Mouse (Mus musculus): ENCODE results near the gene Rhot2. TPM values are rescaled to one million over a fixed set of nuclear protein-coding genes. Genes with fewer than 3 reads are reported as not detected.

Rhot2 gene
- total RNA-seq, 1 experiment from 2014 or later, result 95.9 TPM

DNA sequence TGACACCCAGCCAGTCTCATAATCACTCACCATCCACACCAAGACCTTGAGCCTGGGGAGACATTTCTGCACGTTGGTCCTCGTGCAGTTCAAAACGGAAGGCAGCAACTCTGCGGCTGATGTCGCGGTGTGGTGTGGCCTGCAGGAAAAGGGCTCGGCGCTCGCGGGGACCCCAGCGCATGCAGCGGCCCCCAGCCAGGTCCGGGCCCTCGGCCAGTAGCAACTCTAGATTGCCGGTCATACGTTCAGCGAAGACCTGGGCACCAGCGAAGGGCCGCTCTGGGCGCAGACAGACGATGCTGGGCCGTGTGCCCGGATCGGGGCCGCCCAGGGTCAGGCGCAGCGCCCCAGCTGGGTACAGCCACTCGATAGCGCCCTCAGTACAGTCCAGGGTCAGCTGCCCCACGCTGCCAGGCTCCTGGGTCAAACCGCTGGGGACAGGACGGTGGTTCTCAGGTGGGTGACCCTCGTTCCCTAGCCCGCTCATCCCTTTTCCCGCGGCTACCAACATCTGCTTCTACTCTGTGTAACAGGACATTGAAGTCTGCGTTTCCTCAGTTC is 48.4 kb downstream of the Rhot2 start:
- DNase-seq, result peak; percentile 51

DNA sequence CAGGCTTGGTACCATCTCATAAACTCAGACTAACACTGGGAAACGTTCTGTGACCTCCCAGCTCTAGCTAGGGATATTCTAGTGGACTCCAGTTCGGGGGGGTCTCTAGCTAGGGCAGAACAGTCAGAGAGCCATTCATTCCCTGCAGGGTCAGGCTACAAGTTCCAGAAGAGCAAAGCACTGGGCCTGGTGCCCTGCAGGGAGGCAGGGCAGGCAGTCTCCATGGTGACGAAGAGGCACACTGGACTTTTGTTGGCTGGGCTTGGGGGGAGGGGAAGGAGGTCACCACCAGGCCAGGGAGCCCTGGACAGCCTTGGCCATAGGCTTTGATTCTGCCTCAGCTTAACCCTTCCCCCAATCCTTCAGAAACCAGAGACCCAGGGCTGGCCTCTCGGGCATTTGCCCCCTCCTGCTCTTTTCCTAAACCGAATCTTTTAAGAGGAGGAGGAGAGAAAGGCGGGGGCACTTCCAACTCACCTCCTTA is 49.0 kb downstream of the Rhot2 start, which contains the start of gene AC134908.4:
AC134908.4 (minus strand) TSS at position 51 of the 484 bp plus-strand sequence.
- peak; percentile 70 for DNase-seq

DNA sequence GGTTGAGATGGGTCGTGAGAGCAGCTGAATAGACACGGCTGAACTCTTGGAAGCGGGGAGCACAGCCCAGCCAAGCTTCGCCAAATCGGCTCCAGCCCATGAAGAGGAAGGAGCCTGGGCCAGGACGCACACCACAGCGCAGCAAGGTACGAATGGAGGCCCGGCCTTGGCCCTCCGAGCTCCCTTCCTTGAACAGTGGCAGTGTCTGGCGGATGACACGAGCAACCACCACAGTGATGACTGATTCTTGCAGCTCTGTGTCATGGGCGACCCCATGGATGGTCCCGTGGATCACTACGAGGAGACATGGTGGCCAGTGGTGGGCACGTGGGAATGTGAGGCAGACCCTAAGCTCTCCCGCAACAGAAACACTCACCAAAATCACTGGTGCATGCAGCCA is 49.7 kb downstream of the Rhot2 start:
- DNase-seq, result no peak

DNA sequence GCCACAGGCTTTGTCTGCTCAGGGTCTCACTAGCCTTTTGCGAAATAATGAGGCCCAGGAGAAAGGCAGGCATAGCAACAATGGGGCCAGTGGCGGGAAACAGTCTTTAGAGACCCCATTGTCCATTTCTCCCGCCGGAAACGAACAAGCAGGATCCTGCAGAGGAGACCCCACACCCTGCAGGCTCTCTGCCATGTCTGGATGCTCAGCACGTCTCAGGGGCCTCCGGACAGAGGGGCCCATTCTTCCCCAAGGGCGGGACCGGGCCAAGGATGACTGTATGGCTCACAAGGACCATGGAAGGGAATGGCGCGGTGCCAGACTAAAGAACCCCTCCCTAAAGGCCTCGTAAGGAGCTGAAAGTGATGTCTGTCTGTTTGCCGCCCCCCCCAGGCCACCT is 50.5 kb downstream of the Rhot2 start:
- no peak for DNase-seq

DNA sequence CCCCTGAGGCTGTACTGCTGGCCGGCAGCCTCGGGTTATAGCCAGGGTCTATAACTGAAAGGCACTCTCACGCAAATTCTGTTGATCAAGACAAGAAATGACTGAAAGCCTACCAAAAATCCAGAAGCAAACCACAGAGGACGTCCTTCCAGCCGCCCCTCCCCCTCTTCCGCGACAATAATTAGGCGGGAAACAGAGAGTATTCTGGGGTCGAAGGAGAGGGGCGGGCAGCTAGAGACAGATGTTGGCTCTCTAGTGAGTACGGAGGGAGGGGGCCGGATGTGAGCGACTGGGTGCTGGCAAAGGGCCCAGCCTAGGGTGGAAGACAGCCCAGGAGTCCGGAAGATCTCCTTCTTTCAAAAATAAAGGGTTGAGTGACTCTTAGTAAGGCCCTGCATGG is 52.0 kb downstream of the Rhot2 start, which contains the start of gene Fam173a:
Fam173a (minus strand) TSS at position 287 of the 400 bp plus-strand sequence.
- peak; percentile 91 for DNase-seq

DNA sequence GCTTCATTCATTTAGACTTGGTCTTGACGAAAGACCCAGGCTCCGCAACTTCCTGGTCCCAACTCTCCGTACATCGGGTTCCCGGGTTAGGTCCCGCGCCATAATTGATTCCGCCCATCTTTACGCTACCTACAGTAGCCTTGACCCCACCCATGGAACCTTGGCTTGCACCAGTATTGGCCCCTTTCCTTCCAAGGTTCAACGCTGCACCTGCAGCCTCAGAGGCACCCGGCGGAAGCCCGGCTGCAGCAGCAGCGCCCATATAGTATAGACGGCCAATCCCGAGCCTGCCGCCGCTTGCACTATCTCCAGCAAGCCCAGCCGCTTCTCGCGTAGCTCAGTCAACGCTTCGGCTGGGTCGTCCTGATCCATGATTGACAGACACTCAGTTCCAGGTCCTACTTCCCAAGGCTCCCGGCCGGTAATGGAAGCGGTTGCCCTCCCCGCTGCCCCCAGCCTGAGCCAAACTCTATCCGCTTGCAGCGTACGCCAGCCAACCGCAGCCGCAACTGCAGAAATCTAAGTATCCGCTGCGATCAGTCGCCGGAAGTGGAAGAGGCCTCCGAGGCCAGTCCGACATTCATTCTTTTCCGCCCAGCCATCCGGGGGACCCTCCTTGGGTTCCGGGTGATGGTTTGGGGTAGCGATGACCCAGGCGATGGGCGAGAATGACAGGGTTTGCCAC is 52.7 kb downstream of the Rhot2 start:
- peak; percentile 93 for DNase-seq

DNA sequence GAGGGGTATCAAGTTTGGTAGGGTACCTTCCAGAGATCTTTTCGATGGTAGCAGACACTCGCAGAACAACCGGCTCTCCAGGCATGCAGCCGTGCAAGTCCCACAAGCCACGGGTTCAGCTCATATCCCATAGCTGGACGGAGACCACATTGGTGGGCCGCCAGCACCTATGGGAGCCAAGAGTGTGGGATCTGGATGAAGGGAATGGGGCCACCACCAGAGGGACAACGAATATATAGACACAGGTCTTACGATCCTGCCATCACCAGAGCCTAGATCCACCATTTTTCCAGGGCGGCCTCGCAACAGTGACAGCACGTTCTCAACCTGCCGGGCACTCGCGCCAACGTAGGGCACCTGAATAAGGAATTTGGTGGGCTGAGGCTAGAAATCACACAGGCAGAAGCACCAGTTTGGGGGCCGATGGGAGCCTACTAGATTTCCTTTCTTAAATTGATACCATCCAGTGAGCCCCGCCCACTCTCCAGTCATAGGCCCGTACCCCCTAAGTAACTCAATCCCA is 53.3 kb downstream of the Rhot2 start:
- no peak for DNase-seq

Small RNA genes within 50 kb of the gene (microRNA-seq; reads per million reads assigned to microRNA genes)
- gene Mir3082, result 2.1 to 2.3 reads per million in 2 experiments

Other genes starting within 250 kb of the Rhot2 start
- gene Gng13, start 127.7 kb downstream of the Rhot2 start, total RNA-seq (2021), result not detected in 2 replicates
- 4.4 and 5.0 TPM in 2 replicates for gene Chtf18, start 117.4 kb downstream of the Rhot2 start, total RNA-seq (2021)
- gene Rpusd1, start 117.2 kb downstream of the Rhot2 start, total RNA-seq (2021), result 9.9 and 10.7 TPM in 2 replicates
- not detected in 2 replicates for gene Mslnl, start 108.8 kb downstream of the Rhot2 start, total RNA-seq (2021)
- gene Msln, start 90.5 kb downstream of the Rhot2 start, total RNA-seq (2021), result 13.0 and 14.3 TPM in 2 replicates
- gene Narfl, start 71.1 kb downstream of the Rhot2 start, total RNA-seq (2021), result 30.6 and 35.3 TPM in 2 replicates
- 21.8 and 27.2 TPM in 2 replicates for gene Haghl, start 59.2 kb downstream of the Rhot2 start, total RNA-seq (2021)
- gene Ccdc78, start 58.3 kb downstream of the Rhot2 start, total RNA-seq (2021), result not detected in 2 replicates
- 55.4 and 60.2 TPM in 2 replicates for gene Fam173a, start 52.0 kb downstream of the Rhot2 start, total RNA-seq (2021)
- not detected in 2 replicates for gene AC134908.4, start 49.2 kb downstream of the Rhot2 start, total RNA-seq (2021)
- 24.7 and 27.3 TPM in 2 replicates for gene Metrn, start 47.7 kb downstream of the Rhot2 start, total RNA-seq (2021)
- gene Fbxl16, start 35.8 kb downstream of the Rhot2 start, total RNA-seq (2021), result 18.8 and 24.9 TPM in 2 replicates
- gene Wdr24, start 21.2 kb downstream of the Rhot2 start, total RNA-seq (2021), result 17.4 and 19.5 TPM in 2 replicates
- gene Jmjd8, start 16.0 kb downstream of the Rhot2 start, total RNA-seq (2021), result 68.2 and 71.0 TPM in 2 replicates
- gene Stub1, start 11.4 kb downstream of the Rhot2 start, total RNA-seq (2021), result 149 and 160 TPM in 2 replicates
- gene Rhbdl1, start 7.6 kb downstream of the Rhot2 start, total RNA-seq (2021), result 12.9 and 14.9 TPM in 2 replicates
- gene Gm20683, start 3.1 kb downstream of the Rhot2 start, total RNA-seq (2021), result 10.9 and 11.8 TPM in 2 replicates
- 23.1 and 23.2 TPM in 2 replicates for gene Wdr90, start 16.6 kb upstream of the Rhot2 start, total RNA-seq (2021)
- 336 and 337 TPM in 2 replicates for gene Mcrip2, start 23.9 kb upstream of the Rhot2 start, total RNA-seq (2021)
- 72.1 and 88.0 TPM in 2 replicates for gene Mettl26, start 30.2 kb upstream of the Rhot2 start, total RNA-seq (2021)
- gene Wfikkn1, start 36.0 kb upstream of the Rhot2 start, total RNA-seq (2021), result 1.2 and 1.5 TPM in 2 replicates
- 19.8 and 20.9 TPM in 2 replicates for gene Rab40c, start 74.9 kb upstream of the Rhot2 start, total RNA-seq (2021)
- 112 and 122 TPM in 2 replicates for gene Pigq, start 100.1 kb upstream of the Rhot2 start, total RNA-seq (2021)
- gene Nhlrc4, start 100.1 kb upstream of the Rhot2 start, total RNA-seq (2021), result 0.15 TPM in 1 of 2 replicates, not detected in the other
- not detected in 2 replicates for gene A930017K11Rik, start 107.7 kb upstream of the Rhot2 start, total RNA-seq (2021)
- 18.8 and 23.8 TPM in 2 replicates for gene Capn15, start 140.9 kb upstream of the Rhot2 start, total RNA-seq (2021)
- gene Rab11fip3, start 224.7 kb upstream of the Rhot2 start, total RNA-seq (2021), result 18.6 and 19.0 TPM in 2 replicates
- gene Decr2, start 245.5 kb upstream of the Rhot2 start, total RNA-seq (2021), result 34.2 and 42.3 TPM in 2 replicates